Comparison of ENCODE assay signal across 10 mouse cellular contexts in genomic region chr14:34208651-34209050, GRCm38 (mm10). TPM values are rescaled to one million over a fixed set of nuclear protein-coding genes. Genes with fewer than 3 reads are reported as not detected.
DNase-seq lines count a peak whose midpoint lies in the region; ATAC-seq lines count a peak whose summit lies in the region.
"Had no signal": no experiment of that assay in that cellular context is flagged by ENCODE, and none has a peak within 500 bp of the region (broad histone marks: within the 10 kb centered on the region; RNA-seq: fewer than 3 reads in every experiment).

No protein-coding gene starts in this region.

- DNase-seq in gastrocnemius, adult 18-20 months (ENCODE audit: low spot score) = peak; percentile 39
- no peak for DNase-seq in gastrocnemius, adult 8-10 months (ENCODE audit: low spot score in 2 of 2)
- peak; percentile 71 for DNase-seq in midbrain, embryonic 14.5 days
- peak; percentile 33 for DNase-seq in adrenal gland, postnatal 25 days
- peak; percentile 52 to 74 for DNase-seq in kidney, postnatal 36 days
- peak; percentile 43 for DNase-seq in thymus, postnatal 14 days
- no peak for DNase-seq in urinary bladder, adult 18-20 months (ENCODE audit: low spot score in 2 of 2)

- H3K4me1 ChIP-seq in midbrain, embryonic 14.5 days (ENCODE audit: control insufficient read depth, insufficient read depth, low read length) = no peaks in the 10 kb centered on the region
- no peaks in the 10 kb centered on the region for H3K4me1 ChIP-seq in midbrain, embryonic 15.5 days
- H3K4me1 ChIP-seq: stomach, embryonic 15.5 days had no signal

- H3K9me3 ChIP-seq in midbrain, embryonic 14.5 days (ENCODE audit: control insufficient read depth, low read length) = no peaks in the 10 kb centered on the region
- no peaks in the 10 kb centered on the region for H3K9me3 ChIP-seq in midbrain, embryonic 15.5 days
- H3K9me3 ChIP-seq: stomach, embryonic 15.5 days had no signal

- WGBS in midbrain, embryonic 14.5 days = 52% methylated on average over 2 of the region's 2 CpGs
- 49% methylated on average over 2 of the region's 2 CpGs for WGBS in midbrain, embryonic 15.5 days

- H3K36me3 ChIP-seq in midbrain, embryonic 14.5 days (ENCODE audit: control insufficient read depth, insufficient read depth, low read length) = no peaks in the 10 kb centered on the region
- no peaks in the 10 kb centered on the region for H3K36me3 ChIP-seq in midbrain, embryonic 15.5 days (replicated peaks)
- H3K36me3 ChIP-seq: stomach, embryonic 15.5 days had no signal

- no peak for ATAC-seq in midbrain, embryonic 14.5 days (ENCODE audit: low FRiP score, low TSS enrichment)
- ATAC-seq in midbrain, embryonic 15.5 days (replicated peaks) = no peak

- no peak overlapping the region for H3K4me2 ChIP-seq in midbrain, embryonic 14.5 days (ENCODE audit: low read length)
- H3K4me2 ChIP-seq in midbrain, embryonic 15.5 days = no peak overlapping the region
- H3K4me2 ChIP-seq: stomach, embryonic 15.5 days had no signal

- no peak overlapping the region for H3K27ac ChIP-seq in midbrain, embryonic 14.5 days (replicated peaks; ENCODE audit: low read depth, low read length)
- no peak overlapping the region for H3K27ac ChIP-seq in midbrain, embryonic 15.5 days
- H3K27ac ChIP-seq: macrophage; stomach, embryonic 15.5 days had no signal

- no peaks in the 10 kb centered on the region for H3K27me3 ChIP-seq in midbrain, embryonic 14.5 days (ENCODE audit: control insufficient read depth, insufficient read depth, low read length)
- no peaks in the 10 kb centered on the region for H3K27me3 ChIP-seq in midbrain, embryonic 15.5 days (replicated peaks)
- H3K27me3 ChIP-seq: stomach, embryonic 15.5 days had no signal

- H3K9ac ChIP-seq in midbrain, embryonic 14.5 days (replicated peaks; ENCODE audit: low read length) = no peak overlapping the region
- H3K9ac ChIP-seq in midbrain, embryonic 15.5 days = no peak overlapping the region
- H3K9ac ChIP-seq: stomach, embryonic 15.5 days had no signal

- H3K4me3 ChIP-seq in midbrain, embryonic 14.5 days (replicated peaks; ENCODE audit: low read depth, low read length) = no peak overlapping the region
- H3K4me3 ChIP-seq in midbrain, embryonic 15.5 days = no peak overlapping the region
- H3K4me3 ChIP-seq: stomach, embryonic 15.5 days had no signal

RNA-seq across cellular contexts. Expression of gene Gprin2, which starts 7.2 kb away (rescaled TPM):
- total RNA-seq in gastrocnemius, adult 18-20 months (2021) = under 1 TPM; 0.02 TPM
- total RNA-seq in gastrocnemius, adult 8-10 months (2022) = under 1 TPM in 2 of 4 experiments, not detected in 2; 0.02 to 0.03 TPM
- polyA plus RNA-seq in midbrain, embryonic 14.5 days (2014; fragmentation: Nextera tagmentation; extraction: Ambion mirVana) = 5.7 and 6.8 TPM in 2 replicates
- 9.2 and 9.7 TPM in 2 replicates for polyA plus RNA-seq in midbrain, embryonic 15.5 days (2015; fragmentation: Nextera tagmentation; extraction: Ambion mirVana)
- 0.76 and 2.5 TPM in 2 replicates for total RNA-seq in adrenal gland, postnatal 25 days (2021)
- polyA plus RNA-seq: macrophage had no signal

RNA-seq across cellular contexts. Expression of gene Syt15, which starts 10.7 kb away (rescaled TPM):
- total RNA-seq in gastrocnemius, adult 18-20 months (2021) = under 1 TPM; 0.24 to 0.30 TPM
- under 1 TPM; 0.29 to 0.58 (median 0.39) TPM for total RNA-seq in gastrocnemius, adult 8-10 months (2022)
- polyA plus RNA-seq in midbrain, embryonic 14.5 days (2014; fragmentation: Nextera tagmentation; extraction: Ambion mirVana) = 0.28 and 0.42 TPM in 2 replicates
- polyA plus RNA-seq in midbrain, embryonic 15.5 days (2015; fragmentation: Nextera tagmentation; extraction: Ambion mirVana) = 0.51 and 0.65 TPM in 2 replicates
- total RNA-seq in adrenal gland, postnatal 25 days (2021) = 0.33 TPM in 1 of 2 replicates, not detected in the other
- polyA plus RNA-seq: macrophage had no signal

RNA-seq across cellular contexts. Expression of gene Npy4r, which starts 56.4 kb away (rescaled TPM):
- total RNA-seq in gastrocnemius, adult 18-20 months (2021) = under 1 TPM in 1 of 2 experiments, not detected in 1; 0.07 TPM
- total RNA-seq in gastrocnemius, adult 8-10 months (2022) = under 1 TPM in 1 of 4 experiments, not detected in 3; 0.07 TPM
- 0.13 and 0.18 TPM in 2 replicates for polyA plus RNA-seq in midbrain, embryonic 14.5 days (2014; fragmentation: Nextera tagmentation; extraction: Ambion mirVana)
- polyA plus RNA-seq in midbrain, embryonic 15.5 days (2015; fragmentation: Nextera tagmentation; extraction: Ambion mirVana) = 0.15 and 0.17 TPM in 2 replicates
- total RNA-seq in adrenal gland, postnatal 25 days (2021) = 0.15 TPM in 1 of 2 replicates, not detected in the other
- polyA plus RNA-seq: macrophage had no signal

Comparison
In these comparisons a context has a peak if more than half of its experiments do, and no peak if none do; other contexts are left out.
1. DNase-seq: peak in gastrocnemius, adult 18-20 months (single experiment), midbrain, embryonic 14.5 days (single experiment), adrenal gland, postnatal 25 days (single experiment), kidney, postnatal 36 days (2 of 2) and thymus, postnatal 14 days (single experiment); none in gastrocnemius, adult 8-10 months (0 of 2) and urinary bladder, adult 18-20 months (0 of 2).